Mouse (Mus musculus) 3134 (cell line): Measurements from ENCODE around the gene Mfsd10.

Experiments
- DNase-seq: peaks from one replicate; pipeline ENCODE4 v3.0.0-alpha.2; 2011; ENCODE audit warnings: low spot score; ENCODE audit not compliant: insufficient read length; ENCODE audit errors: extremely low read depth

The Mfsd10 gene

DNA sequence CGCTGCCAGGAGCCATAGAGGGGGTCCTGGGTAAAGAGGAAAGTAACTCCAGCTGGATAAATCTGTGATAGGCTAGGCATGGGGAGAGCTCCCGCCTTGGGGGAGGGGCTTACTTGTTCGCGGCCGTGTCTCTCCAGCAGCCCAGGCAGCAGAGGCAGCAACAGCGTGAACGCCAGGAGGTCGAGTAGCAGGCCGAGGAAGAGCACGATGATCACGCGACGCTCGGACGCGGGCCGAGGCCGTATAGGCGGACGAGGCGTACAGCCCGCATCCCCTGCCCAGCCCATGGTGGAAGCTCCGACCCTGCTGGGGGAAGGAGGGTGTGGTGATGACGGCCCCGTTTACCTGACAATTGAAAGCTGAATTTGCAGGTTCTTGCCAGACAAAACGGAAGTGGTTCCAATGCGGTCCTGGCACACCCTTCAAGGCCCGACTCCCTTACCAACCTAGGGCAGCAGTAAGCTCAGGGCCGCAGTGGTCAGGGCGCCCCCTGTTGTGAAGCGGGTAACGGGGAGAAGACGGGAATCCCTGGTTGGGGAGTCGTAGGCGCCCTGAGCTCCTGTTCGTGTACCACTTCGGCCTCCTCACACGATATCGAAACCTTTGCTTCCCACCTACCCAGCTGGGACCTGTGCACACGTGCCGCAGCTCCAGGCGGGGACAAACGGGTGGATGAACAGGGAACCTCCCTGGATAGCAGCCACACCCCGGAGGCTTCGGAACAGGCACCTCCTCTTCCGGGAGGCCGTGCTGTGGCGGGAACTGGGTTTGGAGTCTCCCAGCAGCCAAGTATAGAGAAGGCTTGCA is at the start of gene Mfsd10:
TSS of gene Mfsd10 (minus strand) at position 732 of the 807 bp plus-strand sequence.
- DNase-seq: peak; percentile 92

DNA sequence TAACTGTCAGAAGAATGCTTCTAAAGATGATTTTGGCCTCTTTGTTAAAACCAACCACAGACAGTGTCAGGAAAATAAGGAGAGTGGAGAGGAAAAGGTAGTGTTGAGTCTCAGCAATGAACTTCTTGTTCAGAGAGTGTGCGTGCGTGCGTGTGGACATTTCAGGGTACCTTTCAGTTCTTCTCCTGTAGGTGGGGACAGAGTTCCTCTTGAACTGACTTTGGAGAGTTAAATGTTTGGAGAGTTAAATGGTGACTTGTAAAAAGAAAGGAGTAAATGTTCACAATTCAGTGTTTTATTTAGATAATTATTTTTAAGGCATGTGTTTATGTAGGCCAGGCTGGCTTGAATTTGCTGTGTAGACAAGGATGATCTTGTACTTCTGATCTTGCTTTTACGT is 33.3 kb upstream of the Mfsd10 start:
- no peak for DNase-seq

DNA sequence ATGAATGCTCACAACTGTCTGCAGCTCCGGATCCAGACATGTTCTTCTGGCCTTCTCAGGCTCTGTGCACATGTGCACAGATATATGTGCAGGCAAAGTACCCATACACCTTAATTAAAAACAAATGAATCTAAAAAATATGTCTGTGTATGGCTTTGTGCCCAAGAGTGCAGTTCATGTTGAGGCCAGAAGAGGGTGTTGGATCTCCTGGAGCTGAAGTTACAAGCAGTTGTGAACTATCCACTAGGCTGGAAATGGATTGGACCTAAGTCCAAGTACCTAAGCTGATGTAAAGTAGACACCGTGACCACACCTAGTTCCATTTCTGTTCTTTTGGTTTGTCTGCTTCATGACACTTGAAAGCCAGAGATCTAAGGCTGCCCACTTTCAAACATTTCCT is 32.5 kb upstream of the Mfsd10 start:
- DNase-seq: no peak

DNA sequence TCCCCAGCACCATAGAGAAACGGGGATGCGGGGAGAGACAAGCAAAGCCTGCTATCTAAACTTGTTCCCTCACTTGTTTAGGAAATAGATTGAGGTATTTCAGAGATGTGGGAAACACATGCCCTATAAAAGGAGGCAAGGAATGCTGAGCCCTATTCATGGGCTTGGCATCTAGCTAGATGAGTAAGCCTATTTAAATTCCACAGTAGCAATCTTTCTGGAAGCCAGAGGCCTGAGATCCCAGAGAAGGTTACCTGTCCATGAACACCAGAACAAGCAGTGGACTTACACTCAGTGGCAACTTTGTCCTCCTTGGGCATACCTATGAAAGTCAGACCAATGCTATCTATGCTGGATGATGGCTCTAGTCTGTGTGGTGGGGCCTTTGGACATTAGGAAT is 26.2 kb upstream of the Mfsd10 start:
- peak; percentile 18 for DNase-seq

DNA sequence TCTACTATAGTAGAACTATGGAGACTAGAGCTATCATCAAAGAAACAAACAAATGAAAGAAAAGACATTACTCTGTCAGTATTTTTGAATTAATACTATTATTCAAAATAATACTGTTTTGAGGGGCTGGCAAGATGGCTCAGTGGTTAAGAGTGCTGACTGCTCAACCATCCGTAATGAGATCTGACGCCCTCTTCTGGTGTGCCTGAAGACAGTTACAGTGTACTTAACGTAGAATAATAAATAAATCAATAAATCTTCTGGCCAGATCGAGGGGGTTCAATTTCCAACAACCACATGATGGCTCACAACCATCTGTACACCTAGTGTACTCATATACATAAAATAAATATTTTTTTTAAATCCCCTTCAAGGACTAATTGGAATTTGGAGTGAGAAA is 24.9 kb upstream of the Mfsd10 start:
- DNase-seq: no peak

DNA sequence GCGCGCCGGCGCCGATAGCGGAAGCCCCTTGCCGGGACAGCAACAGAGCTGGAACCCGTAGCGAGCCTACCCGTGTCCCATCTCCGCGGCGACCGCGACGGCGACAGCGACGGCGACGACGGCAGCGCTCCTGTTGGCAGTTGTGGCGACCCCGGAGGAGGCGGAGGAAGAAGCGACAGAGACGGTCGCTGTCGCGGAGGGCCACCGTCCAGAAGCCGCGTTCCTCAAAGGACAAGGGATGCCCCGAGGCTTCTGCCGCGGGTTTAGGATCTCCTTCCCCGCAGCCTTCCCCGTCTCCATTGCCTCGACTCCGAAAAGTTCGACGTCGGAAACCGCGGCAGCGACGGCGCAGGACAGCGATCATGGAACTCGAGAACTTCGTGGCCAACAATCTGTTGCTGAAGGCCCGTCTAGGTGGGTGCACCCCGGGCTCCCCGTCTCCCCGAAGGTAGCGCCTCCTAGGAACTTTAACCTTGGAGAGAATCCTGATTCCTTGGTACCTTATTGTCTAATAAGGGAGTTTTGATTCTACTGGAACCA is 23.6 kb upstream of the Mfsd10 start:
- no peak for DNase-seq

DNA sequence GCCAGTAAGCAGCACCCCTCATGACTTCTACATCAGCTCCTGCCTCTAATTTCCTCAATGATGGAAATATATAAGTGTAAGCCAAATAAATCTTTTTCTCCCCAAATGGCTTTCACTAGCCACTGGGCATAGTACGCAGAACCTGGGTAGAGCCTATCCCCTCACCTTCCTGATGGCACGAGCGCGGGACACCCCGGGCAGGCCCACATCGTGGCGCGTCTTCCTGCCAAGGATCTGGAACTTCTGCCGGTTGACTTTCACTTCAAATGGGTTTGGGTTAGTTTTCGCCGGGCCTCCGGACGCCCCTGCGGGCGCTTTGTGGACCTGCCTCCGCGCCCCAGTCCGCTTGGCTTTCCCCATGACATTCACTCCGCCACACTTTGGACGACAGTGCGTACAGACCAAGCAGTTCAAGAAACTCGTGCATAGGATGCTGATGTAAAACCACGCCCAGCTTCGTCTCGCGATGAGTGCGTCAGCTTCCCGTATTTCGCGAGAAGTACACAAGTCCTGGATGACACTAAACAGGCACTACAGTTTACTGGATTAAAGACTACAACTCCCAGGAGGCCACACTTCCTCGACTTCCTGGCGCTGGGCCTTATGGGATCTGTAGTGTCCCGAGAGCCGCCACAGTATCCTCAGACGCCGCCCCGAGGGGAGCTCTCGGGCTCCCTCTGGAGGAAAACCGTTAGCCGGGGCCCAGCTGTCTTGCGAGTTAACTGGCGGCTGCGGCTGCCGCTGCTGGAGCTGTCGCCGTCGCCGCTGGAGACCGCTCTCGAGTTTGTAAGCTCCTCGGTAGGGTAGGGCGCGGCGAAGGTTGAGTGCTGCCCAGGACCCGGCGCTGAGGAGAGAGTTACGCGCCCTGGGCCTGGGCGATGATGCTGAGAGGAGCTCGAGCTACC is 22.9 kb upstream of the Mfsd10 start, which contains the start of the genes Nop14 and Grk4:
TSS of gene Nop14 (minus strand) at position 463 of the 905 bp plus-strand sequence.
TSS of gene Grk4 (plus strand) at position 694 of the 905 bp plus-strand sequence.
- peak; percentile 97 for DNase-seq

DNA sequence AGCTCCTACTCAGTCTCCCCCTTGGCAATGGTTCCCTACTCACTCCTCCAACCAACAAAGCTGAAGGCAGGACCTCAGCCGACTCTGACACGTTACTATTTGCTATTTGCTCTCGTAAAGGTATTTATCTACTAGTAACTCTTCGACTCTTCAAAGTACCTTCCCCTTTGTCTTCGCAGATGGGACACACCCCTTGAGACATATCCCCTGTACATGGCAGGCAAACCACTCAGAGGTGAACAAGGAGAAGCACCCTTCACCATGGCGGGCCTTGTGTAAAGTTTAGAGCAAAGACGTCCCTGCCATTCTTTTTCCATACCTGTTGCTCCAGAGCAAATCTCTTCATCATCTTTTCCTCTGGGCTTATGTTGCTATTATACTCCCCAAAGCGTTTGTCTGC is 20.5 kb upstream of the Mfsd10 start:
- no peak for DNase-seq

DNA sequence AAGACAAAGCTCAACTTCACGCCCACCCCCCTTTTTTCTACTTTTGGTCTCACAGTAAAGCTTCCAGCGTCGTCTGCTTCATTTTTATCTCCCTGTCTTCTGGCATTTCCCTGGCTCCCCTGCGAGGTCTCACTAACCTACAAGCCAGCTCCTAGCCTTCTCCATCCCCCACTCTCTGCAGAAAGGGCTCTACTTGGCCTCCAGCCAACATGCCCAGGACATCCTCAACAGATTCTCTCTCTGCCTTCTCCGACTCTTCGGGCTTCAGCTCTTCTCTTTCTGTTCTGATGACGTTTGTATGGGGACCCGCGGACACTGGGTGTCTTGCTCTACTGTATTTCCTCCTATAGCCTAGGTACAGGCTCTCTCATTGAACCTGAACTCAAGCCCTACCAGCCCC is 17.9 kb upstream of the Mfsd10 start:
- DNase-seq: no peak

DNA sequence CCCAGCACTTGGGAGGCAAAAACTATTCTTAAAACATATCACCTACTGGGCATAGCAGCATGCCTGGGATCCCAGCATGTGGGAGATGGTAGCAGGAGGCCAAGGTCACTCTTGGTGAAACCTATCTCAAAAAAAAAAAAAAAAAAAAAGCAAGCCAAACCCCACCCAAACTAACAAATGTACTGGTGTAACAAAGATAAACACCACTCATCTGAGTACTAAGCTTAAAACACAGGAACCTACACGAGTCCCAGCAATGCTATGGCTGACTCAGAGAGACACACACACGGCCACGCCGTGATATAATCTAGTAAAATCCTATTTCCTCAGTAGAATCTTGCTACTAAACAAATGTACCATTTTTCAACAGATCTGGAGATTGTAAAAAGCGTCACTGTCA is 15.9 kb upstream of the Mfsd10 start:
- DNase-seq: no peak

DNA sequence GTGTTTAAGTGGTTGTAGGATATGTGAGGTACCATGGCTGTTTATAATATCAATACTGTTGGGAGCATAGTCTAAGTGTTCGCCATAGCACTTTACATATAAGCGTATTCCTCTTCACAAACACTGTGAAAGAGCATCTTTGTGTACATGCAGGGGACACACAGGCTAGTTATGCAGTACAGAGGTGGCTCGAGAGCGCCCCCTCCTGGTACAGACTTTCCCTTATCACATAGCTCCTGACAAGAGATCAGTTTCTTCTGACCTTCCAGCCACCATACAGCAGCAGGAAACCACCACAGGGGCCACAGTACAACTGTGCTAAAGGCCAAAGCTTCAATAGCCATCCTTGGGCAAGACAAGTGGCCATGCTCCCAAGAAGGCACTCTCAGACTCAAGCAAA is 10.6 kb upstream of the Mfsd10 start:
- DNase-seq: no peak

DNA sequence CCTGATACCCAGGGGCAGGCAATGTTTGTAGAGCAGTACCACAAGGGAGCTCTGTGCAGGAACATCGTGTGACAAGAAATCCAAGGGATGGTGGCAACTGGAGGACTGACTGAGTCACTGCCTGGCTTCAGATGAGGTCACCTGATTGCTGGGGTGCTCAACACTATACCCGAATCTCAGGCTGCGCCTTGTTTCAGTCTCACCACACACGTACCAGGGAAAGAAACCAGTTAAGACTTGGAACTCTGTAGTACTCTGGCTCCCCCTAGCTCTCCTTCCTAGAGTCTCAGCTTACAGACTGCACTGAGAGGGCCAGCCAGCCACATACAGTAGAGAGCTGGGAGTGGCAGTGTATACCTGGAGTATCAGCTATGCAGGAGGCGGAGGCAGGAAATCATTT is 5.9 kb upstream of the Mfsd10 start:
- DNase-seq: no peak

DNA sequence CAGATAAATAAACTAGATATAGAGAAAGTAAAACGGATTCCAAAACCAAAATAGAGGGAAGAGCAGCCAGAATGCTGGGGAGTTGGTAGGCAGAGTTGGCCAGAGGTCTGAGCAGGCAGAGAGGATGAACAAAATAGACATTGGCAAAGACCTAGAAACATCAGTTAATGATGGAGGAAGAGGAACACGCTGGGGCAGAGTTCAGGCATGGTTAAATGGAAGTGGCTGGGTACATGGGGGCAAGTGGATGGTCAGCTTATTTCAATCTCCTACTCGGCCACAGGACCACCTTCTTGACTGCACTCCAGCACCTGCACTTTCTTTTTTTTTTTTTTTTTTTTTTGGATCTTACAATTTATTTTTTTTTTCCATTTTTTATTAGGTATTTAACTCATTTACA is 5.0 kb upstream of the Mfsd10 start:
- no peak for DNase-seq

DNA sequence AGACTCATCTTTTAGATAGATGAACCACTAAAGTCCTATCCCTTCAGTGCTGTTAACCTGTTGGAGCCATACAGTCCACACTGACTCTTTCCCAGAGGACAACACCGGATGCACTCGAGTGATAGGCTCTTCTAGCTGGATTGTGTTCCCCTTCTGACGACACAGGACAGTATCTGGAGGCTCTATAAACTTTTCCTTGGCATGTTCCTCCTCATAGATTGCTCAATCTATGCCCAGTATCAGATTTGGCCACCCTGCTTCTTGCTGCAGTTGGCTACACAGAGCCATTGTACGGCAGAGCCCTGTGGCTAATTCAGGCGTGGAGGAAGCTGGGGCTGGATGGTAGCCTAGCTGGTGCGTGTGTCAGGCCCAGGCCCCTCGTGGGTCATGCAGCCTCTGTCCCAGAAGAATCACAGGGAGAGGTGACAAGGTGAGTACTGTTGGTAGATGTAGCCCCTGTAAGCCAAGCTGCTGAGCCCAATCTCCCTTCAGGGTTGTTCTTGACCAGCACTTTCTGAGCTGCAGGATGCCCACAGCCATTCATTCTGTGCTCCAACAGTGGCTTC is 662 bp upstream of the Mfsd10 start:
- DNase-seq: peak; percentile 11

DNA sequence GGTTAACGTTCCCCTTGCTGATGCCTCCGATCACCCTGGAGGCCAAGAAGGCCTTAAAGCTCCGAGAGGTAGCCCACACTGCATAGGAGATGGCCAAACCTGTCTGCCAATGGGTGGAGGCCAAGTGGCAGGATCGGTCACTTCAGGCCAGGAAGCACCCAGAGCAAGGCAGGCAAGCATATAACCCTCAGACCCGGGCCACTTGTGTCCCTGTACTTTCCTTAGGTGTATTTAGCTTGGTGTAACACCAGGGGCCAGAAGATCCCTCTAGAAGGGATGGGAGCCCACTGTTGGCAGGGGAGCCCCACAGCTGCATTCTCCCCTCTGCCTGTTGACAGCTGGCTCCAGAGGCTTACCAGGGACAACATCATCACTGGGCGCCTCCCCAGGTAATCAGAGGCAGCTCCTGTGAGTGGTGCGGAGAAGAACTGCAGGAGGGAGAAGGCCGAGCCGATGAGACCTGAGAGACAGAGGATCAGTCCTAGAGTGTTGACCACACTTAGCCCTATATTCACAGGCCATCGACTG is 1.3 kb downstream of the Mfsd10 start:
- peak; percentile 16 for DNase-seq

DNA sequence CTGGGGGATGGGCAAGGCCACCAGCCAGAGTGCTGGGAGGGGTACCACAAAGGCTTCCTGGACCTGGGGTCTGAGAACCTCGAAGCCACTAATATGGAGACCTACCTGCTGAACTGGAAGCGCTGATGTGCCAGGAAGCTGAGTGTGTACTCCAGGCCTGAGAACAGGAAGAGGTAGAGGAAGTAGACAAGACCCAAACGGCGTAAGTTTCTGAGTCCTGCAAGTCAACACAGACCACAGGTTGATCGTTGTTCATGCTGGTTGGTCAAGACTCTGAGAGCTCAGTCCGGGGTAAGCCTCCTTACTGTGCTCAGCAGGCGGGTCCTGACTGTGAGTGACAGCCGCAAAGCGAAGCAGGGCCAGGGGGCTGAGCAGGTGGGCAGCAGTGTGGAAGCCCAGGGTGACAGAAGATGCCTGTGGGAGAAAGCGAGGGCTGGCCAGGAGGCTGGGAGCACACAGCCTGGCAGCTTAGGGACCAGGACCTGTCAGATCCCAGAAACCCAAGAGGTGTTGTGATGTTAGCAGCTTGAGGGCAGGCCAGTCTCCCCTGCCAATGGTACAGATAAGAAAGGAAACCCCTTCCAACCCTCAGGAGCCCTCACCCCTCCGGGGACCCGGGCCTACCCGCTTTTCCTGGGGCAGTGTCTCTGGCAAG is 2.1 kb downstream of the Mfsd10 start:
- no peak for DNase-seq

DNA sequence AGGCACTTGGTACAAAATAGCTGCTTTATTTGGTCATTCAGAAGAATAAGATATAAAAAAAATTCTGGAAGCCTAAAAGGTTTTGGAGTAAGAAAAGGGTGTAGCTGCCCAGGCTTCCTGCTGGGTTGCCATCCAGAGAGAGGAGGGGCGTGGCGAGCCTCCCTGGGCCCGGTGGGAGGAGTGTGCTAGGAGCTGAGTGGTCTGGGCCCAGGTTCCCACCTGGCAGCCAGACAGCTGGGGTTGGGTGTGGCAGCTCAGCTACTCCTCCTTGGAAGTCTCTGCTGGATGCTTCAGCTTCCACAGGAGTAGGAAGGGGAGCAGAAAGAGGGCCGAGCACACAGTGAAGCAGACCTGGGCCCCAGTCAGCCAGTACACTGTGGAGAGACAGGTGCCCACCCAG is 3.4 kb downstream of the Mfsd10 start:
- DNase-seq: peak; percentile 28

DNA sequence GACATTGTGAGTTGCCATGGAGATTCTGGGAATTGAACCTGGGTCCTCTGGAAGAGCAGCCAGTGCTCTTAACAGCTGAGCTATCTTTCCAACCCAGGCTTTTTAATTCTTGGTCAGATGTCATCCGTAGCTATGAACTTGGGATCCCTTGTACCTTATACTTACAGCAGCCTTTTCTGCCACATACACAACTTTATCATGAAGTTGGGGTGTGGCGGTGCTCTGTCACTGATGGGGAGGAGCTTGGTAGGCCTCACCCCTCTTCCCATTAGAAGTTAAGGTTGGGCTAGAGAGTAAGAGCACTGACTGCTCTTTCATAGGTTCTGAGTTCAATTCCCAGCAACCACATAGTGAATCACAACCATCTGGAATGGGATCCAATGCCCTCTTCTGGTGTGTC is 4.0 kb downstream of the Mfsd10 start:
- DNase-seq: no peak

DNA sequence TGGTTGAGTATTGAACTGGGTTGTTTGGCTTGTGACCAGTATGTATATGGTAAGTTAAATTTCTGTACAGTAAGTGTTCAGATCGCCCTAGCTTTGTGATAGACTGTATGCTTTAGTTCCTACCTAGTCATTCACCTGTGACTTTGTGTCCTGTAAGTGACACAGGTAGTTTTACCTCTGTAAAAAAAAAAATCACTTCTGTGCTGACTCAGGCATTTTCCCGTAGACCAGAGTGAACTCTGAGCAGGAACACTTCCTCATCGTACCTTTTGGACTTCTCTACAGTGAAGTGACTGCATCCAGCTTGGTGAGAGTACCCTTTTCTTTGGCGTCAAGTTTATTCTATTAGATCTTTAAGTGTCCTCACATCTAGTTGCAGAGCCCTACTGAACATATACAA is 27.0 kb downstream of the Mfsd10 start:
- DNase-seq: no peak

DNA sequence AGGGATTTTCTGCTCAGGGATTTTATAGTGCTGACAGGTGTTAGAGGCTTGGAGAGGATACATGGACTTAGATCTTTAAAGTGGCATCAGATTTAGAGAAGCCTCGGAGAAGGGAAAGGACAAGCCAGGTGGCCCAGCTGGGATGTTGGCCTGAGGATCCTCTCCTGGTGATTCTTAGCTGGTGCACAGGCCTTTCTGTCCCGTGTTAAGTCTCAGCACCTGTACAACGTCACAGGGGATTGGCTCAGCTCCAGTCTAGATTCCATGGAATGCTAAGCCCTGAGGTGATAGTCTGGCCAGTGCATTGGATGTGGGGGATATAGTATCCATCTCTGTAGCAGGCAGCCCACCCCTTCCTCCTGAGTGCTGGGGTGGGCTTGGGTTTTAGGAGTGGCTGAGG is 28.8 kb downstream of the Mfsd10 start:
- no peak for DNase-seq
